Mouse (Mus musculus) embryonic facial prominence, embryonic 13.5 days (tissue): Measurements from ENCODE around the gene Gm1604a. TPM values are rescaled to one million over a fixed set of nuclear protein-coding genes. Genes with fewer than 3 reads are reported as not detected.
"Not testable (repeated sequence)": the region's sequence is repeated elsewhere in the genome, so short reads cannot be mapped to it uniquely, and the experiment has no call there.

Experiments
- ATAC-seq: fragments of 200-750 bp; cut with Nextera tagmentation; 2 replicates; pipeline ENCODE4 v1.8.0; 2017; ENCODE audit warnings: low read depth; ENCODE audit not compliant: insufficient number of reproducible peaks, insufficient read depth, low FRiP score, low TSS enrichment
- H3K27ac ChIP-seq: fragments of 300-500 bp; sonication (generic); 2 replicates; pipeline ENCODE4 v1.5.1; 2015; ENCODE audit warnings: moderate library complexity, mild to moderate bottlenecking, inconsistent platforms
- H3K27me3 ChIP-seq: fragments of 300-500 bp; sonication (generic); 2 replicates; pipeline ENCODE4 v1.6.1; 2015; ENCODE audit warnings: mild to moderate bottlenecking, inconsistent platforms
- H3K36me3 ChIP-seq: fragments of 300-500 bp; sonication (generic); 2 replicates; pipeline ENCODE4 v1.6.1; 2015; ENCODE audit warnings: mild to moderate bottlenecking, inconsistent platforms
- H3K4me1 ChIP-seq: fragments of 300-500 bp; sonication (generic); 2 replicates; pipeline ENCODE4 v1.6.1; 2015; ENCODE audit warnings: inconsistent platforms
- H3K4me2 ChIP-seq: fragments of 300-500 bp; sonication (generic); 2 replicates; pipeline ENCODE4 v1.6.1; 2015; ENCODE audit warnings: moderate library complexity, mild to moderate bottlenecking, inconsistent platforms
- H3K4me3 ChIP-seq: fragments of 300-500 bp; sonication (generic); 2 replicates; pipeline ENCODE4 v1.5.1; 2015; ENCODE audit warnings: mild to moderate bottlenecking, inconsistent platforms
- H3K9ac ChIP-seq: fragments of 300-500 bp; sonication (generic); 2 replicates; pipeline ENCODE4 v1.6.1; 2015; ENCODE audit warnings: mild to moderate bottlenecking, inconsistent platforms
- H3K9me3 ChIP-seq: fragments of 300-500 bp; sonication (generic); 2 replicates; pipeline ENCODE4 v1.6.1; 2016; ENCODE audit warnings: inconsistent platforms
- WGBS: fragments of 180-500 bp; shearing (Covaris S2); methylation state at CpG from one replicate; pipeline ENCODE4 v1.1.7; 2015; ENCODE audit warnings: mixed read lengths; 5-methylcytosine and 5-hydroxymethylcytosine counted together
- polyA plus RNA-seq: library from polyadenylated mRNA; unstranded; fragments of >200 nt; fragmentation: Nextera tagmentation; extraction: Ambion mirVana; gene quantifications from 2 replicates; pipeline ENCODE4 v1.2.1, GENCODE M21; 2015

The Gm1604a gene
- polyA plus RNA-seq, 1 experiment from 2014 or later = not detected

GRCm38 (mm10) chr17:7075519-7075918, 50.2 kb downstream of the Gm1604a start:
- not testable (repeated sequence) for ATAC-seq, H3K27ac ChIP-seq, H3K4me3 ChIP-seq, H3K27me3 ChIP-seq, H3K4me1 ChIP-seq, H3K9me3 ChIP-seq, H3K9ac ChIP-seq, H3K36me3 ChIP-seq, H3K4me2 ChIP-seq
- WGBS = 73% methylated on average over 5 of the region's 6 CpGs

GRCm38 (mm10) chr17:7079558-7079957, 54.2 kb downstream of the Gm1604a start:
- not testable (repeated sequence) for ATAC-seq, H3K4me1 ChIP-seq, H3K4me2 ChIP-seq, H3K27me3 ChIP-seq, H3K9ac ChIP-seq, H3K9me3 ChIP-seq, H3K36me3 ChIP-seq, H3K27ac ChIP-seq, H3K4me3 ChIP-seq
- WGBS = 0% methylated on average over 2 of the region's 4 CpGs

- H3K4me2 ChIP-seq, H3K4me1 ChIP-seq, H3K27me3 ChIP-seq, H3K36me3 ChIP-seq, H3K9ac ChIP-seq, ATAC-seq, H3K4me3 ChIP-seq, H3K9me3 ChIP-seq, H3K27ac ChIP-seq: not testable (repeated sequence)
- WGBS = 83% methylated on average over 1 of the region's 5 CpGs
These were observed 59.2 kb downstream of the Gm1604a start for GRCm38 (mm10) chr17:7084523-7084922.

GRCm38 (mm10) chr17:7085469-7086168, 60.3 kb downstream of the Gm1604a start:
- not testable (repeated sequence) for H3K36me3 ChIP-seq, H3K27me3 ChIP-seq, H3K9me3 ChIP-seq, H3K4me2 ChIP-seq, H3K27ac ChIP-seq, ATAC-seq, H3K4me1 ChIP-seq, H3K4me3 ChIP-seq, H3K9ac ChIP-seq
- WGBS = no CpG with 5 or more reads among the region's 12 CpGs

- H3K27ac ChIP-seq, H3K27me3 ChIP-seq, H3K36me3 ChIP-seq, H3K4me1 ChIP-seq, H3K4me2 ChIP-seq, ATAC-seq, H3K9ac ChIP-seq, H3K4me3 ChIP-seq, H3K9me3 ChIP-seq: not testable (repeated sequence)
- WGBS = 71% methylated on average over 6 of the region's 8 CpGs
These were observed 61.5 kb downstream of the Gm1604a start for GRCm38 (mm10) chr17:7086836-7087235.

- H3K4me1 ChIP-seq, H3K27me3 ChIP-seq, H3K9ac ChIP-seq, H3K36me3 ChIP-seq, ATAC-seq, H3K9me3 ChIP-seq, H3K4me2 ChIP-seq, H3K4me3 ChIP-seq, H3K27ac ChIP-seq: not testable (repeated sequence)
- no CpG with 5 or more reads among the region's 12 CpGs for WGBS
These were observed 72.6 kb downstream of the Gm1604a start for GRCm38 (mm10) chr17:7097835-7098519.

- WGBS = 63% methylated on average over 8 of the region's 10 CpGs
- not testable (repeated sequence) for ATAC-seq, H3K4me3 ChIP-seq, H3K4me2 ChIP-seq, H3K9ac ChIP-seq, H3K27ac ChIP-seq, H3K4me1 ChIP-seq, H3K36me3 ChIP-seq, H3K9me3 ChIP-seq, H3K27me3 ChIP-seq
These were observed 73.7 kb downstream of the Gm1604a start for GRCm38 (mm10) chr17:7099096-7099495.

- not testable (repeated sequence) for ATAC-seq, H3K27ac ChIP-seq, H3K27me3 ChIP-seq, H3K4me3 ChIP-seq, H3K9me3 ChIP-seq, H3K9ac ChIP-seq, H3K4me2 ChIP-seq, H3K36me3 ChIP-seq, H3K4me1 ChIP-seq
- no CpG with 5 or more reads among the region's 7 CpGs for WGBS
These were observed 77.6 kb downstream of the Gm1604a start for GRCm38 (mm10) chr17:7102945-7103344.

- ATAC-seq, H3K27ac ChIP-seq, H3K4me2 ChIP-seq, H3K4me1 ChIP-seq, H3K36me3 ChIP-seq, H3K9me3 ChIP-seq, H3K27me3 ChIP-seq, H3K9ac ChIP-seq, H3K4me3 ChIP-seq: not testable (repeated sequence)
- WGBS = 79% methylated on average over 2 of the region's 4 CpGs
These were observed 86.3 kb downstream of the Gm1604a start for GRCm38 (mm10) chr17:7111658-7112057.

- not testable (repeated sequence) for H3K9me3 ChIP-seq, H3K4me2 ChIP-seq, H3K27me3 ChIP-seq, H3K4me1 ChIP-seq, H3K27ac ChIP-seq, H3K9ac ChIP-seq, H3K36me3 ChIP-seq, H3K4me3 ChIP-seq, ATAC-seq
- 78% methylated on average over 8 of the region's 8 CpGs for WGBS
These were observed 90.9 kb downstream of the Gm1604a start for GRCm38 (mm10) chr17:7116265-7116664.

- not testable (repeated sequence) for H3K4me2 ChIP-seq, H3K9me3 ChIP-seq, H3K4me3 ChIP-seq, H3K9ac ChIP-seq, H3K36me3 ChIP-seq, H3K27me3 ChIP-seq, ATAC-seq, H3K4me1 ChIP-seq, H3K27ac ChIP-seq
- 89% methylated on average over 3 of the region's 3 CpGs for WGBS
These were observed 95.5 kb downstream of the Gm1604a start for GRCm38 (mm10) chr17:7120835-7121234.

- not testable (repeated sequence) for H3K4me2 ChIP-seq, H3K9ac ChIP-seq, ATAC-seq, H3K27me3 ChIP-seq, H3K4me1 ChIP-seq, H3K36me3 ChIP-seq, H3K4me3 ChIP-seq, H3K27ac ChIP-seq, H3K9me3 ChIP-seq
- 78% methylated on average over 11 of the region's 11 CpGs for WGBS
These were observed 97.2 kb downstream of the Gm1604a start for GRCm38 (mm10) chr17:7122554-7122953.
